Mouse (Mus musculus): ENCODE measurements around the gene Fgf3.

- no peak for TF ChIP-seq CTCF (IDR thresholded peaks at IDR 0.05; ENCODE audit: low read depth)
- TF ChIP-seq EP300 (optimal IDR thresholded peaks at IDR 0.05) = no peak
Measured at GRCm38 (mm10) chr7:144847067-144847466, 9.2 kb downstream of the Fgf3 start, which contains the start of gene Fgf4.

All from stomach, postnatal 0 days (tissue).